Mouse (Mus musculus): Measurements from ENCODE around the gene Setd5.

Setd5 gene

GRCm38 (mm10) chr6:113054552-113055107 is 22.5 kb upstream of the Setd5 start:
- DNase-seq (ENCODE audit: low spot score in 2 of 2), result no peak

GRCm38 (mm10) chr6:113060892-113061563 is 16.1 kb upstream of the Setd5 start:
- no peak for DNase-seq (ENCODE audit: low spot score in 2 of 2)

- DNase-seq (ENCODE audit: low spot score in 2 of 2), result no peak
Observed at GRCm38 (mm10) chr6:113062253-113062652, 14.9 kb upstream of the Setd5 start.

GRCm38 (mm10) chr6:113063363-113063762 is 13.8 kb upstream of the Setd5 start:
- DNase-seq (ENCODE audit: low spot score in 2 of 2), result no peak

GRCm38 (mm10) chr6:113065186-113065585 is 12.0 kb upstream of the Setd5 start:
- DNase-seq (ENCODE audit: low spot score in 2 of 2), result no peak

GRCm38 (mm10) chr6:113069154-113069553 is 8.0 kb upstream of the Setd5 start:
- no peak for DNase-seq (ENCODE audit: low spot score in 2 of 2)

GRCm38 (mm10) chr6:113075261-113075660 is 1.9 kb upstream of the Setd5 start:
- DNase-seq (ENCODE audit: low spot score in 2 of 2), result no peak

GRCm38 (mm10) chr6:113076012-113076685 is 1.0 kb upstream of the Setd5 start:
- DNase-seq (ENCODE audit: low spot score in 2 of 2), result peak; percentile 92 to 93

- DNase-seq (ENCODE audit: low spot score in 2 of 2), result no peak
Observed at GRCm38 (mm10) chr6:113077569-113078030, 435 bp downstream of the Setd5 start.

GRCm38 (mm10) chr6:113078031-113078721 is 1.0 kb downstream of the Setd5 start:
- peak; percentile 27 to 66 for DNase-seq (ENCODE audit: low spot score in 2 of 2)

- peak in 1 of 2 experiments; percentile 18 for DNase-seq (ENCODE audit: low spot score in 2 of 2)
Observed at GRCm38 (mm10) chr6:113079492-113079891, 2.3 kb downstream of the Setd5 start.

GRCm38 (mm10) chr6:113082229-113082628 is 5.1 kb downstream of the Setd5 start:
- peak in 1 of 2 experiments; percentile 14 for DNase-seq (ENCODE audit: low spot score in 2 of 2)

- DNase-seq (ENCODE audit: low spot score in 2 of 2), result no peak
Observed at GRCm38 (mm10) chr6:113084590-113084989, 7.4 kb downstream of the Setd5 start.

- no peak for DNase-seq (ENCODE audit: low spot score in 2 of 2)
Observed at GRCm38 (mm10) chr6:113093206-113093605, 16.0 kb downstream of the Setd5 start.

- DNase-seq (ENCODE audit: low spot score in 2 of 2), result no peak
Observed at GRCm38 (mm10) chr6:113095547-113095946, 18.4 kb downstream of the Setd5 start.

GRCm38 (mm10) chr6:113097662-113098061 is 20.5 kb downstream of the Setd5 start:
- no peak for DNase-seq (ENCODE audit: low spot score in 2 of 2)

- DNase-seq (ENCODE audit: low spot score in 2 of 2), result peak; percentile 73 to 75
Observed at GRCm38 (mm10) chr6:113099640-113100289, 22.6 kb downstream of the Setd5 start.

- no peak for DNase-seq (ENCODE audit: low spot score in 2 of 2)
Observed at GRCm38 (mm10) chr6:113102541-113102940, 25.4 kb downstream of the Setd5 start.

- no peak for DNase-seq (ENCODE audit: low spot score in 2 of 2)
Observed at GRCm38 (mm10) chr6:113103765-113104164, 26.6 kb downstream of the Setd5 start.

GRCm38 (mm10) chr6:113109378-113109777 is 32.2 kb downstream of the Setd5 start:
- DNase-seq (ENCODE audit: low spot score in 2 of 2), result no peak

- no peak for DNase-seq (ENCODE audit: low spot score in 2 of 2)
Observed at GRCm38 (mm10) chr6:113109956-113110355, 32.8 kb downstream of the Setd5 start.

- no peak for DNase-seq (ENCODE audit: low spot score in 2 of 2)
Observed at GRCm38 (mm10) chr6:113120806-113121205, 43.6 kb downstream of the Setd5 start.
